Mouse (Mus musculus): ENCODE results near the gene Qk. TPM values are rescaled to one million over a fixed set of nuclear protein-coding genes. Genes with fewer than 3 reads are reported as not detected.

The Qk gene
- total RNA-seq, 2 experiments from 2014 or later, result 311 to 342 TPM

- peak overlapping the region; percentile 86 for H3K27ac ChIP-seq
- intact Hi-C loops (cut with DNase I), result no loop called here
These were observed 16.9 kb upstream of the Qk start for GRCm38 (mm10) chr17:10336558-10336957.

GRCm38 (mm10) chr17:10335809-10336499 lies 16.3 kb upstream of the Qk start:
- Histone ChIP-seq H3K27ac (peak overlapping the region; percentile 86), H3K4me3 (peak overlapping the region; percentile 56)
- intact Hi-C loops (cut with DNase I), result loop anchor here (1.0 kb wide), 2 partner anchors 59 to 157 kb away; no protein-coding TSS in a partner anchor
- TF ChIP-seq CTCF (IDR thresholded peaks at IDR 0.05), result no peak
- no peak for DNase-seq (ENCODE audit: extremely low spot score in 1 of 2, low spot score in 2 of 2)

More at GRCm38 (mm10) chr17:10336558-10336957, 16.9 kb upstream of the Qk start:
- TF ChIP-seq CTCF (IDR thresholded peaks at IDR 0.05), result no peak
- no peak for DNase-seq (ENCODE audit: extremely low spot score in 1 of 2, low spot score in 2 of 2)
- no peak overlapping the region for H3K4me3 ChIP-seq

- intact Hi-C loops (cut with DNase I), result loop anchor here (1.0 kb wide), 2 partner anchors 60 to 158 kb away; no protein-coding TSS in a partner anchor
- peak; percentile 52 for TF ChIP-seq CTCF (IDR thresholded peaks at IDR 0.05)
- Histone ChIP-seq H3K27ac (peak overlapping the region; percentile 86), H3K4me3 (peak overlapping the region; percentile 56)
- peak; percentile 63 to 75 for DNase-seq (ENCODE audit: extremely low spot score in 1 of 2, low spot score in 2 of 2)
These were observed 15.5 kb upstream of the Qk start for GRCm38 (mm10) chr17:10334957-10335690.

- intact Hi-C loops (cut with DNase I), result no loop called here
- Histone ChIP-seq H3K4me3 (peak overlapping the region; percentile 56; the same call in 1 of the 2 replicates), H3K27ac (peak overlapping the region; percentile 86)
- DNase-seq (ENCODE audit: extremely low spot score in 1 of 2, low spot score in 2 of 2), result no peak
- no peak for TF ChIP-seq CTCF (IDR thresholded peaks at IDR 0.05)
These were observed 14.8 kb upstream of the Qk start for GRCm38 (mm10) chr17:10334481-10334880.

GRCm38 (mm10) chr17:10333321-10333720 lies 13.7 kb upstream of the Qk start:
- TF ChIP-seq CTCF (IDR thresholded peaks at IDR 0.05), result no peak
- Histone ChIP-seq H3K27ac (no peak overlapping the region; the same call in 1 of the 2 replicates), H3K4me3 (no peak overlapping the region)
- intact Hi-C loops (cut with DNase I), result no loop called here
- no peak for DNase-seq (ENCODE audit: extremely low spot score in 1 of 2, low spot score in 2 of 2)

- intact Hi-C loops (cut with DNase I), result no loop called here
- TF ChIP-seq CTCF (IDR thresholded peaks at IDR 0.05), result no peak
- Histone ChIP-seq H3K27ac (no peak overlapping the region), H3K4me3 (no peak overlapping the region)
- DNase-seq (ENCODE audit: extremely low spot score in 1 of 2, low spot score in 2 of 2), result peak in 1 of 2 experiments; percentile 5
These were observed 12.5 kb upstream of the Qk start for GRCm38 (mm10) chr17:10332127-10332526.

GRCm38 (mm10) chr17:10329461-10329860 lies 9.8 kb upstream of the Qk start:
- DNase-seq (ENCODE audit: extremely low spot score in 1 of 2, low spot score in 2 of 2), result no peak
- Histone ChIP-seq H3K27ac (no peak overlapping the region), H3K4me3 (no peak overlapping the region)
- TF ChIP-seq CTCF (IDR thresholded peaks at IDR 0.05), result no peak
- intact Hi-C loops (cut with DNase I), result no loop called here

- Histone ChIP-seq H3K27ac (no peak overlapping the region), H3K4me3 (no peak overlapping the region)
- intact Hi-C loops (cut with DNase I), result no loop called here
- no peak for TF ChIP-seq CTCF (IDR thresholded peaks at IDR 0.05)
- no peak for DNase-seq (ENCODE audit: extremely low spot score in 1 of 2, low spot score in 2 of 2)
These were observed 9.0 kb upstream of the Qk start for GRCm38 (mm10) chr17:10328544-10329100.

GRCm38 (mm10) chr17:10327584-10328210 lies 8.0 kb upstream of the Qk start:
- intact Hi-C loops (cut with DNase I), result no loop called here
- no peak for DNase-seq (ENCODE audit: extremely low spot score in 1 of 2, low spot score in 2 of 2)
- Histone ChIP-seq H3K27ac (peak overlapping the region; percentile 52), H3K4me3 (no peak overlapping the region)
- no peak for TF ChIP-seq CTCF (IDR thresholded peaks at IDR 0.05)

GRCm38 (mm10) chr17:10326596-10327045 lies 7.0 kb upstream of the Qk start:
- DNase-seq (ENCODE audit: extremely low spot score in 1 of 2, low spot score in 2 of 2), result no peak
- H3K4me3 ChIP-seq, result no peak overlapping the region
- H3K27ac ChIP-seq, result peak overlapping the region; percentile 36; the same call in 1 of the 2 replicates
- intact Hi-C loops (cut with DNase I), result no loop called here
- peak; percentile 40 for TF ChIP-seq CTCF (IDR thresholded peaks at IDR 0.05)

GRCm38 (mm10) chr17:10325921-10326320 lies 6.3 kb upstream of the Qk start:
- DNase-seq (ENCODE audit: extremely low spot score in 1 of 2, low spot score in 2 of 2), result peak in 1 of 2 experiments; percentile 5
- H3K4me3 ChIP-seq, result no peak overlapping the region
- TF ChIP-seq CTCF (IDR thresholded peaks at IDR 0.05), result no peak
- H3K27ac ChIP-seq, result peak overlapping the region; percentile 36; the same call in 1 of the 2 replicates
- intact Hi-C loops (cut with DNase I), result no loop called here
